Mouse (Mus musculus) ovary, postnatal 14 days (tissue): ENCODE results near the gene Foxk2.
"Not testable (repeated sequence)": the region's sequence is repeated elsewhere in the genome, so short reads cannot be mapped to it uniquely, and the experiment has no call there.

ENCODE experiments used
- DNase-seq: peaks from one replicate; pipeline ENCODE4 v3.0.0; 2022; ENCODE audit warnings: low spot score

The Foxk2 gene

DNA sequence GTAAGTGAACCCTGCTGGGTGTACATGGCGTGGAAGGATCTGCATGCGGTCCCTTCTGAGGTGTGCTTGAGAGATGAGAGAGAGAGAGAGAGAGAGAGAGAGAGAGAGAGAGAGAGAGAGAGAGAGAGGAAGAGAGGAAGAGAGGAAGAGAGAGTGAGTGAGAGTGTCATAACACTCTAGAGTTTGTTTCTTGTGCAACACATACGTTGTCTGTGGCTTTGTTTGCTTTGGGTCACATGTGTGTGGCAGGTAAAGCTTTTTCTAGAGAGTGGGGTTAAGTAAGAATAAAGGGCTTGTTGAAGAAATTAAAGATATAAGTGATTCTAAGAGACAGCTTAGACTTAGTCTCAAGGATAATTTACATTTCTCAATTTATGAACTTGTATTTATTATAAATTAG, 18.2 kb downstream of the Foxk2 start:
- DNase-seq, result no peak

DNA sequence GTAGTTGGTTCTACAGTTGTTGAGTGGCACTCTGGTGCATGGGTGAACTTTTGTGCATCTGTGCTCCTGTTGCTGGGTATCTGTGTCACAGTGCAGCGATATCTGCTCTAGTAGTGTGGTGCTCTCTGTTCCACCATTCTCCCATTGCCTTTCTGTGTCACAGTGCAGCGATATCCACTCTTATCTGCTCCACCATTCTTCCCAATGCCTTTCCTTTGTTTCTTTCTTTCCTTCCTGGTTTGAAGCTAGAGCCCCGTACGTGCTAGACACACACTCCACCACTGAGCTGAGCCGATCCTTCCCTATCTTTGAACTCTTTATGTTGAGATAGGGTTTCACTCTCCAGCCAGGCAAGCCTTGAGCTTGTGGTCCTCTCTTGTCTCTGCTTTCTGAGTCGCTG, 23.1 kb downstream of the Foxk2 start:
- DNase-seq, result no peak

DNA sequence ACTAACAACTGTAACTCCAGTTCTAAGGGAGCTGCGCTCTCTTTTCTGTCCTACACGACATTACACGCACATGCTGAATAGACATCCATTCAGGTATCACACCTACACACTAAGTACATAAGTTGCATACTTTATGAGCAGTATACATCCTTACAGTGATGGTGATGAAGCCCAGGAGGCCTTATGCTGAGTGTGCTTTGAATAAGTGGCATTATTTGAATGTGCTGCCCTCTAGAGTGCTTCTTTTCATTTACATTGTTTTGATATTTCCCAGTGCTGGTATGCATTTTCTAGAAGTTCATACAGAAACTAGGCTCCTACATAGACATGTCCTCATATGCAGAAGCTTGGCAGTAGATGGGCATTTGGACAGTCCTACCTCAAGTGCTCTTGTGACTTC, 30.1 kb downstream of the Foxk2 start:
- no peak for DNase-seq

DNA sequence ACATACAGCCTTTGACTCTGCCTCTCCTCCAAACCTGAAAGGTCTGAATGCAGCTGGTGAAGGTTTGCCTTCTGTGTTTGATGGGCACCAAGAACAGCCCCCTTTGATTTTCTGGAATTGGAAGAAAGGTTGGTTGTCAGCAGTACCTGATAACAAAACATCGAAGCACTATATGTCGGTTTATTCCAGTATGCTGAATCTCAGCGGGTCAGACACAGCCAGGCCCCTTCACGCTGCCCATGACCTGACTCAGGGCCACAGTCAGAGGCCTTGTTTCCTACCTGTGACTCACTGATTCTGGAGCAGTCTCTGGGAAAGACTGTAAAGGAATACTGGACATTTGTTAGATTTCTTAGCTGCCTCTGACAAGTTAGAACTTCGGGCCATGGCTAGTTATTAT, 35.0 kb downstream of the Foxk2 start:
- DNase-seq, result no peak

DNA sequence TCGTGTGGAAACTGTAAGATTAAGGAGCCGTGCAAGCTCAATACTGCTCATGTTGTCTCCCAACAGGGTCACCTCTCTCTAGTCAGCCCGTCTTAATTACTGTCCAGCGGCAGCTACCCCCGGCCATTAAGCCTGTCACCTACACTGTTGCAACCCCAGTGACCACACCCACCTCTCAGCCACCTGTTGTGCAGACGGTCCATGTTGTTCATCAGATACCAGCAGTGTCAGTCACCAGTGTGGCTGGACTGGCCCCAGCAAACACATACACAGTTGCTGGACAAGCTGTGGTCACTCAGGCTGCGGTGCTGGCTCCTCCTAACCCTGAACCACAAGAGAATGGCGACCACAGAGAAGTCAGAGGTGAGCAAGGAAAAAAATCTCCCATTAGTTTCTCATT, 38.7 kb downstream of the Foxk2 start:
- DNase-seq, result no peak

DNA sequence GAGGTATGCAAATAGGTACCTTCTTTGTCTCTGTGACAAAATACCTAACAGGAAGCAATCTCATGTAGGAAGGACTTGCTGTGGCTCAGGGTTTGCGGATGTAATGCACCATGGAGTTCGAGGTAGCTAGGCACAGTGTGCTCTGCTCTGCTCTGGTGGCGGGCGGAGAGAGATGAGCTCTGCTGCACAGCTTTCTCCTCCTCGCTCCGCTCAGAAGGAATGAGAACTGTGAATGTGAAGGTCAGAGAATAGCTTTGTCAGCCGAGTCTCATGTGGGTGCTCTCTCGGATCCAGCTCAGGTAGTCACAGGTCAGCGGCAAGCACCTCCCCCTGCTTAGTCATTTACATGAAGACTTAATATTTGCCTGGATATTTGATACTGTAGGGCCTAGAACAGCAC, 40.5 kb downstream of the Foxk2 start:
- DNase-seq, result no peak

DNA sequence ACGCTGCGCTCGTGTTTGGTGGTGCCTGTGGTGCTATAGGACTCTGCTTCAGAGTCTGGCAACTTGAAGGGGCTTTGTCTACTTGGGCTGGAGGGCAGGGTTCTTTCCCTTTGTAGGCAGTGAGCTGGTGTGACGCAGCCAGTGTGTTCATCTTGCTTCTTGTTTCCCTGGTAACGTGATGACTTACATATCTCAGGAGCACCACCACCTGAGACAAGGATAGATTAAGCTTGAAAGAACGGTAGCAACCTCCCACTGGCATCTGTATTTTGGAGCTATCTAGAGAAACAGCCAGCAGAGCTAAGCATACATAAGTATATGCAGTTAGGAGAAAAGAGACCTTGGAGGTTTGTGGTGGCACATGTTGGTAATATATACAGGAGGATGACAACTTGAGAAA, 45.6 kb downstream of the Foxk2 start:
- DNase-seq, result no peak

DNA sequence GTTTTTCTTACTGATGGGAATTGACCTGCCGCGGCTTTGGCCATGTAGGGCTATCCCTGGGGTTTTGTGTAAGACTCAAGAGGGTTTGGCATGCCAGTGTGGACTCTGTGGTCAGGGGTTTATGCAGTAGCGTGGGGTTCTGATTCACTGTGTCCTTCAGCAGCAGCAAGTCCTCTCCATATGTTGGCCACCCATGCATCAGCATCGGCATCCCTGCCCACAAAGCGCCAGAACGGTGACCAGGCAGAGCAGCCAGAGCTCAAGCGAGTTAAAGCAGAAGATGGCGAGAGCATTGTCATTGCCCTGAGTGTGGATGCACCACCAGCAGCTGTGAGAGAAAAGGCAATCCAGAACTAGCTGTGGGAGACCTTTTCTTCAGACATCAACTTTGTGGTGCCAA, 46.8 kb downstream of the Foxk2 start:
- no peak for DNase-seq

DNA sequence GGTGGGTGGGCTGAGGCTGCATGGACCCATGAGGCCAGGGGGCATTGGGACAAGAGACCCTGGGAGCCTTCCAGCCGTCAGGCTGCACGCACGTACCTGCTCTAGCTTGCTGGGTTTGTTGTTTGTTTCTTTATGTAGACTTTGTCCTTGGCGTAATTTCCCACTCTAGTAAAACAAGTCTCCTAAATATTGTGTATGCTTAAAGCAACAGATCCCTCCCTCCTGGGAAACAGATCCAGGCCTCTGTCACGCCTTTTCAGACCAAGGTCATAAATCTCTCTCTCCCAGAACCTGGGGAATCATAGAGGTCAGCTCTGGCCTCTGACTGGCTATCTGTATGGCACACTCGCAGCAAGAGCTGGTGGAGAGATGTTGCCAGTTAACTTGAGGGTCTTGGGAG, 47.9 kb downstream of the Foxk2 start:
- DNase-seq, result not testable (repeated sequence)

DNA sequence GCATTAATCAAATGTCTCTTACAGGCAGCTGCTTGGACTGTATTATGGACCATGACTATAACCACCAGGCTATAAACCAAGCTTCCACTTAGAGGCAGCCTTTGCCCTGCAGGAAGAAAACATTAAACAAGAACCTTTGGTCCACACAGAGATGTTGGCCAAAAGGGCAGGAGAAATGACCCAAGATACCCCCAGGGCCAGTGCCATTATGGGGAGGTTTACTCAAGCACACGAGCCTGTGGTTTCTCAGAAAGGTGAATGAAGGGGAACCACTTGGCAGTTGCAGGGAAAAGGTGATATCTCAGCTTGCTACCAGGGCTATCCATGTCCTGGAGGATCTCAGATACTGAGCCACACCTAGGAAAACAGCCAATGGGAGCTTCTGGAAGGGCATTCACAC, 66.2 kb downstream of the Foxk2 start:
- DNase-seq, result no peak

DNA sequence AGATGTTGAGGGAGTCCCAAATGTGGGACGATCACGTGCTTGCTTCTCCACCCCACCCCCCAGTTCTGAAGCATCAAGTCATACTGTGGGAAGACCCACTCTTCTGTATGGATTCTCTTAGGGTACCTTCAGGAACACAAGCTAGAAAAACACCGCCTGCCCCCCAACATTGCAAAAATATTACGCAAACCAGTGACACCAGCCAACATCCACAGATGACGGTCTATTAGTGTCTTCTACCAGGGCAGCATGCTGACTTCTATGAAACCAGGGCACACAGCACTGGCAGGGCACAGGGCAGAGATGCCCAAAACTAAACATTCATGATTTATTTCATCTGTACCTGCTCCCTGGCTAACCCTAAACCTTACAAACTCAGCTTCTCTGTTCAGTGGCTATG, 66.9 kb downstream of the Foxk2 start:
- no peak for DNase-seq

DNA sequence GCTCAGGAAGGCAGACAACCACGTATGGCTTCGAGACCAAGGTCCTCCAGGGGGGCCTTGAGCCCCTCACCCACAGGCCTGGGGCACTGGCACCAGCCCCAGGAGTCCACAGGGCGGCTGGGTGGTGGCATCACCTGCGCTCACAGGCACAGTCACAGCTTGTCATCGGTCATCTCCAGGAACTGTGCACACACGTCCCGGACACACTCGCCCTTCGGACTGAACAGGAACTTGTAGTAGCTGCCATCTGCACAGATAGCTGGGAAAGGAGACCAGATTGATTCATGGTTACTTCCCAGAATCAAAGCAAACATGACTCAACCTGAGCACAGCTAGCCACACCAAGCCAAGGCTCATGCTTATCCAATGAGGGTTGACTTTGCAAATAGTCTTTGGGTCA, 68.4 kb downstream of the Foxk2 start:
- DNase-seq, result no peak

DNA sequence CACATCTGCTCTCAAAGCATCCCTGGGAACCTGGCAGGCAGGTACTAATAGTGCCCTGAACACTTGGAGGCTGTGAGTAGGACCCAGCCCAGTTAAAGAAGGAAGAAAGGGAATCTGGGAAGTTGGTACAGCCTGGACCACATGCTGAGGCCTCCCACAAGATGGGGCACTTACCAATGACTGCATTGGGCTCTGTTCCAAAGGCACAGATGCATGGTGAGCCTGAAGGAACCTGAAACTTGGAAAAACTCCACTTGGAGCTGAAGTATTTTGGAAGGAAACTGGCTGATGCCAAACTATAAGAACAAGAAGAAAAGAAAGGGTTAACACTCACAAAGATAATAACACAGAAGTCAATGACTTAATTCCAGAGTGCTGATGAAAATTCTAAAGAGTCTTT, 68.8 kb downstream of the Foxk2 start:
- no peak for DNase-seq

DNA sequence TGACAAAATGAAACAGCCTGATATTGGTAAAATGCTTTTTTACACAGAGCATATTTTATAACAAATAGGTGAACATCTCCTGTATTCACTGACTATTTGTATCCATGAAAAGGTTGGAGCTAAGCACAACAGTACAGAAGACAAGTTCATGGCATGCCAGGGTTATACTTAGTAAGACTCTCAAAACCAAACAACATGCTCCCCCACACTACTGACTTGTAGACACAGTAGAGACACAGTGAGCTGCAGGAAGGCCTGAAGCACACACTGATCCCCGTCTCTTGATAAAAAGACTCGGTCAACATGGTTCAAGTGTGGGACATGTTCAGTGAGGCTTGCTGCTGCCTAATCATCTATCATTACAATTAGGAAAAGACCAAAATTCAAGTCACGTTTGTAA, 71.9 kb downstream of the Foxk2 start:
- DNase-seq, result no peak

DNA sequence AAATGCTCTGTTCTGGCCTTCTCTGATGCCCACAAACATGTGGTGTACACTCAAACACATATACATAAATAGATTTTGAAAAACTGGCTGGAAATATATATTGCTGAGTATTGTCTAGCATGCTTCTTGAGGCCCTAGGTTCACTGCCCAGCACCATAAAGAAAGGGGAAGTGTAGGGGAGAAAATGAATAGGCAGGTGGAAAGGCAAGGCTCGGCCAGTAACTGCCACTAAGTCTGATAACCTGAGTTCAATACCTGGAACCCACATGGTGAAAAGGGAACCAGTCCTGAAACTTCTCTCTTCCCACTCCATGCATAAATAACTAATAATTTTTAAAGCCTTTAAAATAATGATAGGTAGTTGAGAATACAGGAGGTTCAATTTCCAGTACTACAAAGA, 79.9 kb downstream of the Foxk2 start:
- DNase-seq, result no peak

DNA sequence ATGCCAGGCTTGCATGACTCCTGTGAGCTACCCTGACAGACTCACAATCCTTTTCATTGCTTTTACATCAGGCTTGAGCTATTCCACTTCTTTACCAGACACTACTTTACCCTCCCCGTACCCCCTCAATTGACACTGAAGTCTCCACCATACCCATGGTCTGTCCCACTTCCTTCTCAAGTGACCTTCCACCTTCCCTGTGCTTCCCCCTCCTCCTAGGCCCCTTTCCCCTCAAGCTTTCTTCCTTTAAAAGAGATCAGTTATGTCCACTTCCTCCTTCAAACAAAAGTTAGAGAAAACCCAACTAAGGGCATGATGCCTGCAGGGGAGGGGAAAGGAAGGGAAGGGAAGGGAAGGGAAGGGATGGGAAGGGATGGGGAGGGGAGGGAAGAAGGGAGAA, 80.5 kb downstream of the Foxk2 start:
- no peak for DNase-seq

DNA sequence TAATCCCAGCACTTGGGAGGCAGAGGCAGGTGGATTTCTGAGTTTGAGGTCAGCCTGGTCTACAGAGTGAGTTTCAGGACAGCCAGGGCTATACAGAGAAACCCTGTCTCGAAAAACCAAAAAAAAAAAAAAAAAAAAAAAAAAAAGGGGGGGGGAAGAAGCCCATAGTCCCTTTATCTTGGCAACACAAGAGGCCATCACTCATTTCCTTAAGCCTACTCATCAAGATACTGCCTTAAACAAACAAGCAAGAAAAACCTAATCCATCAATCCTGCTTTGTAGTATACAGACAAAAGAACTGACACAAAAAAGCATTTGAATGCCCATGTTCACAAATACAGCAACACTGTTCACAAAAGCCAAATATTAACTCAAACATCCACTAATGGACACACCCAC, 82.6 kb downstream of the Foxk2 start:
- not testable (repeated sequence) for DNase-seq

DNA sequence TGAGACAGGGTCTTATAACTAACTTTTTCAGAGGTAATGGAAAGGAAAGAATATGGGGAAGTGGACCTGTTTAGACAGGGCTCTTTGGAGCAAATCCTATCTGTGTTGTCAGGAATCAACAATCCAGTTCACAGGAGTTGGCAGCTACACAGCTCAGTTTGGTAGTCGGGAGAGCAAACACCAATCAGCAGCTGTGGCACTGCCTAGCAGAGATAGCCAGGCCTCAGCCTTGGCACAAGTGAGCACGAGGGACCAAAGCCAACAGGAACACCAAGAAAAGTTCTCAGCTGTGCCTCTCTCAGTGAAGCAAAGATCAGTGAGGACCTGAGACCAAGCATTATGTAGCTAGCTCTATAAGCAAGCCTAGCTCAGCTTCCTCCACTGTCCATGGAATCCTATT, 87.2 kb downstream of the Foxk2 start:
- no peak for DNase-seq

DNA sequence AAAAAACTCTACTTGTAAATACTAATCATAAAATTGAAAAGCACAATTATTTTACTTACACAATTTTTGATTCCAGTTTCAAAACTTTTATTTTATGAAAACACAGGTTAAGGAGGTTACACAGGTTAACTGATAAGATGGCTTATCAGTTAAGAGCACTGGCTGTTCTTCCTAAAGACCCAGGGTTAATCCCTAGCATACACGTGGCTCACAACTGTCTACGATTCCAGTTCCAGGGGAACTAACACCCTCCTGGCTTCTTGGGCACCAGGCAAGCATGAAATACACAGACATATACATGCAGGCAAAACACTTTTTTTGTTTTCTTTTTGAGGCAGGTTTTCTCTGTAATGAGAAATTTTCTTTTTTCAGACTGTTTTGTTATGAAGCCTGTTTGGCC, 88.4 kb downstream of the Foxk2 start:
- no peak for DNase-seq

DNA sequence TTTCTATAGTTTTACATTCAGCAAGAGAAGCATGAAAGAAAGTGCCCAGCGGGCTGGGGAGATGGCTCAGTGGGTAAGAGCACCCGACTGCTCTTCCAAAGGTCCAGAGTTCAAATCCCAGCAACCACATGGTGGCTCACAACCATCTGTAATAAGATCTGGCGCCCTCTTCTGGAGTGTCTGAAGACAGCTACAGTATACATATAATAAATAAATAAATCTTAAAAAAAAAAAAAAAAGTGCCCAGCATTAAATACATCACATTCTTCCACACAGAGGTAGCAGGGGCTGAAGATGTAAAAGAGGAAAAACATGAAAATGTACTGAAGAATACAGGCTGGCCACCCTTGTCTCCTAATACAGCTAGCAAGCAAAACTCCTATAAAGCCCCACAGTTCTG, 88.9 kb downstream of the Foxk2 start:
- not testable (repeated sequence) for DNase-seq

DNA sequence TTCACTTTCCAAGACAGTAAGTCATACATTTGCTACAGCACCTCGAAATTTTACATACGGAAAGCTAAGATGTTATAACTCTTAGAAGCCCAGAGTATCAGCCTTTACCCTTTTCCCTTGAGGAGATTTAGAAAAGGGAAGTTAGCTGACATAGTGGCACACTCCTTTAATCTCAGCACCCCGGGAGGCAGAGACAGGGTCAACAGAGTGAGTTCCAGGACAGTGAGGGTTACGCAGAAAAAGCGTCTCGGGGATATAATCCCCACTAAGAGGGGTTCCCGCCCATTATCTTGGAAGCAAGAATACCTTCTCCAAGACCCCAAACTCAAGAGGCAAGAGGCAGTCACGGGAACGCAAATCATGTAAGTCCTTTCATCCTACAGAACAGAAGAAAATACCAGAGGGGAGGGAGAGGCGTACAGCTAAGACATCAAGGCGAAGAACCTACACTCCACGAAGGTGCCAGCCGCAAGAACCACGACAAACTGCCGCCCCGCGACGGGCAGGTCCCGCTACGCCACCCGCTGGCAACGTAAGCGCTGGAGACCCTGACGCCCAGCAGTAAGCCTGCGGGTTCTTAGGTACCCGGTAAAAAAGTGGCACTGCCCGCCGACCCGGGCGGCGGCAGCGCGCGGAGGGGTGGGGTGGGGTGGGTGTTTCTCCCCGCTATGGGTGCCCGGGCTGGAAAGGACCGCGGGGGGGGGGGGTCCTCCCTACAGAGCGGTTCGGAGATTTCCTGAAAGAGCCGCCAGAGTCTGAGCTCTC, 93.7 kb downstream of the Foxk2 start:
- DNase-seq, result no peak

DNA sequence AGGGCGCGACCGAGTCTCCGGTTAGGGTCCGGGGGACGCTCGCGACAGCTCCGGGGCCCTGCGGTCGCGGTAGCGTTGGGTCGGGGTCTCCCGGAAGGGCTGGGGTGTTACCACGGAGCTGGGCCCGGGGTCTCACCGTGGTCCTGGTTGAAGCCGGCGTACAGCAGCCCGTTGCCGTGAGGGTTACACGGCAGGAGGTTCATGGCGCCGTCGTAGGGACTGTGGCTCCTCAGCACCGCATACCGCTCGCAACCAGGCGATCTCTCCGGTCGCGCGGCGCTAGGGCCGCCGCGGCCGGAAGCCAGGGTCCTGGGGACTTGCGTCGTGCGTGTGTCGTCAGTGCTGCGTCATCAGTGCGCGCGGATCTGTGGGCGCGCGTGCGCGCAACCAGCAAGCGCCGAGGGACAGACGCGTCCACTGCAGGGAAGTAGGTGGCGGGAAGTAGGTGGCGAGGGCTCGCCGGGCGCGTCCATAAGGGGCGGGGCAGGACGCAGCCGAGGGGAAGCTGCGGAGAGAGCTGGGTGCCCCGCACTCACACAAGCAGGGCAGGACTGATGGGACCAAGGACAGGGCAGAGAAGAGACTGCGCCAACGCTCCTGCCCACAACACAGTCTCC, 94.4 kb downstream of the Foxk2 start, which contains the start of gene Wdr45b:
Wdr45b (minus strand) TSS at position 355 of the 617 bp plus-strand sequence.
- DNase-seq, result peak; percentile 97
